Mouse (Mus musculus) lung, adult 2 months (tissue): ENCODE results near the gene Tm6sf2.

Experiments
- CTCF ChIP-seq: fragments of 200-500 bp; IDR thresholded peaks from 2 replicates; pipeline ENCODE4 v1.5.1; 2011; ENCODE audit warnings: mild to moderate bottlenecking, low read length, control low read depth; ENCODE audit not compliant: insufficient read depth
- POLR2A ChIP-seq: fragments of 200-500 bp; IDR thresholded peaks from 2 replicates; pipeline ENCODE4 v1.6.1; 2011; ENCODE audit warnings: low read depth, mild to moderate bottlenecking, control low read depth, low read length, borderline replicate concordance; ENCODE audit errors: extremely low read depth

DNA sequence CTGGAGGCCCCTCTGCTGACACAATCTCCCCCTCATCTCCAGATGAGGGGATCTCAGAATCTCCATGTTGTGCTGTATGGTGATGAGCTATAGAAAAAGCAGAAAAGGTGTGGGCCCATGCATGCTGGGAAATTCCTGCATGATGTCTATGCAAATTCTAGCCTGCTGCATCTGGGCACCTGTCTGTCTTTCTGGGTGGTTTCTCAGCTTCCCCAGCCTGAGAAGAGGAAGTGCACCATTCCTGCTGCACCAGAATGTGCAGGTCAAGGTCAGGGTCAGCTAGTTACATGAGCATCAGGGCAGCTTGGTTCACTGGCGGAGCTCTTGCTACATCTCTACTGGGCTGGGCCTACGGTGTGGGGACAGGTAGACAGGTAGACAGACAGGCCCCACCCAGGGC is 37.7 kb downstream of the Tm6sf2 start:
- TF ChIP-seq POLR2A (no peak), CTCF (no peak)
